Mouse (Mus musculus): ENCODE measurements around the gene Ttll5. TPM values are rescaled to one million over a fixed set of nuclear protein-coding genes. Genes with fewer than 3 reads are reported as not detected.

Gene Ttll5
- polyA plus RNA-seq, 1 experiment from 2014 or later, result 17.2 TPM

DNA sequence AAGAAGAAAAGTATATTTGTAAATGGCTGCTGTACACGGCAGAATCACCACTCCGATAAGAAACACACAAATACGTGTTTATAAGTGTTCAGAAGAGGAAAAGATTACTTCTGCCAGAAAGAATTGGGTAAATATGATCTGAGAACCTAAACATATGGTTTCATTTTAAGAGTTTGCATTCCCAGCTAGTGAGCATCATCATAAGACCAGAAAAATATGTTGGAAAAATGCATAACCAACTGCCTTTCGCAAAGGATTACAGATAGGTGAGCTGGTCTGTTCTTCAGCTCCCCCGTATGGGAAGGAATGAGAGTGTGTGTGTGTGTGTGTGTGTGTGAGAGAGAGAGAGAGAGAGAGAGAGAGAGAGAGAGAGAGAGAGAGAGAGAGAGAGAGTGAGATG is 186.2 kb downstream of the Ttll5 start:
- Histone ChIP-seq H3K9me3 (replicated peaks) (no peaks in the 10 kb centered on the region), H3K4me1 (peaks cover 6% of the 10 kb centered on the region), H3K27ac (replicated peaks) (no peak overlapping the region), H3K27me3 (ENCODE audit: low read depth, poor library complexity, severe bottlenecking) (no peaks in the 10 kb centered on the region), H3K36me3 (0 out of 2 replicates have a peak, but pooled peaks cover 13% of the 10 kb centered on the region), H3K4me3 (no peak overlapping the region)
- DNase-seq (ENCODE audit: low spot score), result no peak
- WGBS, result 91% methylated on average over 5 of the region's 5 CpGs

DNA sequence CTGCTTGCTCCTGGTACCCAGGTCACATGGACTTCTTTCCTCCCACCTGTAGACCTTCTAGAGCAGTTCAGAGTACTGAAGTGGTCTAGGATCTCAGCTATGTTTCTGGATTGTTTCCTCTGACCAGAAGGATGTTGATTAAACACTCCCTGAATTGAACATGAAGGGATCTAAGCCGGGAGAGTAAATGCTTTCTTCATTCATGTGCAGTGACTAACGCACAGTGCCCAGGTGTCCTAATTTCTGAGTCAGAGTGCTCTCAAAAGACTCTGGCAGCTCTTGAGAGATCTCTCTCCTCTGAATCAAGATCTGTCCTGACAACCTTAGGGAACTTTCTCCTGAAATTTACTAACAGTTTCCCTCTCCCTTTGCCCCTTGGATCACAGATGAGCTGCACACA is 187.7 kb downstream of the Ttll5 start:
- no peaks in the 10 kb centered on the region for H3K9me3 ChIP-seq (replicated peaks)
- WGBS, result 89% methylated on average over 2 of the region's 2 CpGs

GRCm38 (mm10) chr12:86014174-86014573 is 189.7 kb downstream of the Ttll5 start:
- no peak for DNase-seq (ENCODE audit: low spot score)
- no peaks in the 10 kb centered on the region for H3K27me3 ChIP-seq (ENCODE audit: low read depth, poor library complexity, severe bottlenecking)
- no peak overlapping the region for H3K27ac ChIP-seq (replicated peaks)
- no peaks in the 10 kb centered on the region for H3K4me1 ChIP-seq
- H3K36me3 ChIP-seq, result 0 out of 2 replicates have a peak, but pooled peaks cover 13% of the 10 kb centered on the region
- H3K4me3 ChIP-seq, result no peak overlapping the region
- H3K9me3 ChIP-seq (replicated peaks), result no peaks in the 10 kb centered on the region
- 89% methylated on average over 2 of the region's 2 CpGs for WGBS

More for the DNA sequence above, 187.7 kb downstream of the Ttll5 start:
- peaks cover 6% of the 10 kb centered on the region for H3K4me1 ChIP-seq
- no peak overlapping the region for H3K27ac ChIP-seq (replicated peaks)
- 0 out of 2 replicates have a peak, but pooled peaks cover 13% of the 10 kb centered on the region for H3K36me3 ChIP-seq
- H3K4me3 ChIP-seq, result no peak overlapping the region
- no peaks in the 10 kb centered on the region for H3K27me3 ChIP-seq (ENCODE audit: low read depth, poor library complexity, severe bottlenecking)
- no peak for DNase-seq (ENCODE audit: low spot score)

- H3K36me3 ChIP-seq, result 0 out of 2 replicates have a peak, but pooled peaks cover 13% of the 10 kb centered on the region
- H3K27ac ChIP-seq (replicated peaks), result no peak overlapping the region
- DNase-seq (ENCODE audit: low spot score), result no peak
- H3K4me3 ChIP-seq, result no peak overlapping the region
- no peaks in the 10 kb centered on the region for H3K4me1 ChIP-seq
- 88% methylated on average over 3 of the region's 3 CpGs for WGBS
- H3K9me3 ChIP-seq (replicated peaks), result no peaks in the 10 kb centered on the region
- H3K27me3 ChIP-seq (ENCODE audit: low read depth, poor library complexity, severe bottlenecking), result no peaks in the 10 kb centered on the region
These were observed 190.2 kb downstream of the Ttll5 start for GRCm38 (mm10) chr12:86014621-86015020.

DNA sequence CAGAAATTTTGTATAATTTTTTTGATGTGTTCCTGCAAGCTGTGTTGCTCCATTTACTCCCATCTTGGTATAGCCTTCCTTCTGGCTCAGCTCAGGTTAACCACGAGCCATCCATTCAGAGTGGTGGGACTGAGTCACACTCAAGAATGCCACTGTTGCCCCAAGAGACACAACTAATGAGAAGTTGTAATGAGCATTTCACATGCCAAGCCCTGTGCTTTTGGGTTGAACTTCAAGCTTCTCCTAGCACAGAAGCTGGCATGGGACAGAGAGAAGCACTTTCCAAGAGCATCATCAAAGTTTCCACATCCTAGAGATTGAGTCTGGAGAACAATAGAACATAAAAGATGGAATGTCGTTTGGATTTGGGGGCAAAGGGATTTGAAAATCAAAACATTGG is 190.7 kb downstream of the Ttll5 start:
- Histone ChIP-seq H3K4me3 (no peak overlapping the region), H3K36me3 (0 out of 2 replicates have a peak, but pooled peaks cover 13% of the 10 kb centered on the region), H3K9me3 (replicated peaks) (no peaks in the 10 kb centered on the region), H3K4me1 (no peaks in the 10 kb centered on the region), H3K27me3 (ENCODE audit: low read depth, poor library complexity, severe bottlenecking) (no peaks in the 10 kb centered on the region), H3K27ac (replicated peaks) (no peak overlapping the region)
- 84% methylated on average over 2 of the region's 2 CpGs for WGBS
- DNase-seq (ENCODE audit: low spot score), result no peak

DNA sequence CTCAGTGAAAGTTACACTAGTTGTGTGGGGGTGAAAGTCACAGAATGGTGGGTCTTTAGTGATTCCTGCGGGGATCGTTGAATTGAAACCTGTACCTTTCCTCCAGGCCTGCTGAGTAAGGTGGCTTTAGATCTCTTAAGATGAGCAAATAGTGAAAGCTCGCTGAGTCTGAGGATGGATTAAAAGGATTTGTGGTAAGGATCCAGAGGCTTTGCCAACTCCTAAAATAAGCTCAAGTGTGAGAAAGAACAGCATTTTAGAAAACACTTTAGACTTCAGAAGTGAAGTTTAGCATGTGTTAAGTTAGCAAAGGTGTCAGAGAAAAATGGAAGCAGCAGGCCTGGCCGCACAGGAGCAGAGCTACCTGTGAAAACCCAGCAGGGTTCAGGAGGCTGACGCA is 192.9 kb downstream of the Ttll5 start:
- Histone ChIP-seq H3K9me3 (replicated peaks) (no peaks in the 10 kb centered on the region), H3K36me3 (0 out of 2 replicates have a peak, but pooled peaks cover 13% of the 10 kb centered on the region), H3K4me1 (no peaks in the 10 kb centered on the region), H3K27ac (replicated peaks) (no peak overlapping the region), H3K4me3 (no peak overlapping the region), H3K27me3 (ENCODE audit: low read depth, poor library complexity, severe bottlenecking) (no peaks in the 10 kb centered on the region)
- 63% methylated on average over 5 of the region's 5 CpGs for WGBS
- no peak for DNase-seq (ENCODE audit: low spot score)

- no peaks in the 10 kb centered on the region for H3K36me3 ChIP-seq
- H3K4me1 ChIP-seq, result no peaks in the 10 kb centered on the region
- no peak overlapping the region for H3K4me3 ChIP-seq
- 84% methylated on average over 6 of the region's 6 CpGs for WGBS
- no peak overlapping the region for H3K27ac ChIP-seq (replicated peaks)
- no peak for DNase-seq (ENCODE audit: low spot score)
- H3K27me3 ChIP-seq (ENCODE audit: low read depth, poor library complexity, severe bottlenecking), result no peaks in the 10 kb centered on the region
- no peaks in the 10 kb centered on the region for H3K9me3 ChIP-seq (replicated peaks)
These were observed 197.1 kb downstream of the Ttll5 start for GRCm38 (mm10) chr12:86021583-86021982.

DNA sequence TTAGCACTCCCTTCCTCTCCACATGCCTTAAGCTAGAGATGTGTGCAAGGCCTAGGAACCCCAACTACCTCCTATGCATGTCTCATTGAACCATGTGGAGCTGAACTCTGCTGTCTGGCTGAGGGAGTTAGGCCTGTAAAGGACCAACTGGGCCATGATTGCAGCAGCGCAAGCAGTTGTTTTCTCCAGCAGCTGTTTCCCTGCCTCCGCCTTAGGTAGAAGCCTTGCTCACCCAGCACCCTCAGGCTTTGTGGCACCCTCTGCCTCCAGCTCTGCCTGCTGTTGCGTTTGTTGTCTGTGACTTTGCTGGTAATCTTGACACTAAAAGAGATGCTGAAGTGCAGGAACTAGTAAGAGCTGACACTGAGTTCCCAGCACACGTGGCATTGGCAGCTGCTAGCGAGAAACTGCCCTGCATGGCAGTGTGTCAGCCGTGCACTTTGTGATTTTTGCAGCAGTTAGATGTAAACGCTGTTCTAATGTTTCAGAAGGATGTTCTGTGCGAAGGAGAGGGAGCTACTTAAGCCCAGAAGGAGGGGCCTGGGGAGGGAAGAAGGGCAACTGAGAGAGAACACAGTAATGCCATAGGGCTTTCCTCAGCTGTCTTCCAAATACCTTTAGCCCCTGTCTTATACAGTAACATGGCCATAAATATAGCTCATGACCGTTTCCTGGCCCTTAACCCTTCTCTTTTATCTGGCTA is 198.0 kb downstream of the Ttll5 start:
- H3K27me3 ChIP-seq (ENCODE audit: low read depth, poor library complexity, severe bottlenecking), result no peaks in the 10 kb centered on the region
- no peaks in the 10 kb centered on the region for H3K9me3 ChIP-seq (replicated peaks)
- WGBS, result 85% methylated on average over 9 of the region's 9 CpGs
- H3K27ac ChIP-seq (replicated peaks), result no peak overlapping the region
- no peak for DNase-seq (ENCODE audit: low spot score)
- H3K4me1 ChIP-seq, result no peaks in the 10 kb centered on the region
- H3K36me3 ChIP-seq, result no peaks in the 10 kb centered on the region
- H3K4me3 ChIP-seq, result no peak overlapping the region

DNA sequence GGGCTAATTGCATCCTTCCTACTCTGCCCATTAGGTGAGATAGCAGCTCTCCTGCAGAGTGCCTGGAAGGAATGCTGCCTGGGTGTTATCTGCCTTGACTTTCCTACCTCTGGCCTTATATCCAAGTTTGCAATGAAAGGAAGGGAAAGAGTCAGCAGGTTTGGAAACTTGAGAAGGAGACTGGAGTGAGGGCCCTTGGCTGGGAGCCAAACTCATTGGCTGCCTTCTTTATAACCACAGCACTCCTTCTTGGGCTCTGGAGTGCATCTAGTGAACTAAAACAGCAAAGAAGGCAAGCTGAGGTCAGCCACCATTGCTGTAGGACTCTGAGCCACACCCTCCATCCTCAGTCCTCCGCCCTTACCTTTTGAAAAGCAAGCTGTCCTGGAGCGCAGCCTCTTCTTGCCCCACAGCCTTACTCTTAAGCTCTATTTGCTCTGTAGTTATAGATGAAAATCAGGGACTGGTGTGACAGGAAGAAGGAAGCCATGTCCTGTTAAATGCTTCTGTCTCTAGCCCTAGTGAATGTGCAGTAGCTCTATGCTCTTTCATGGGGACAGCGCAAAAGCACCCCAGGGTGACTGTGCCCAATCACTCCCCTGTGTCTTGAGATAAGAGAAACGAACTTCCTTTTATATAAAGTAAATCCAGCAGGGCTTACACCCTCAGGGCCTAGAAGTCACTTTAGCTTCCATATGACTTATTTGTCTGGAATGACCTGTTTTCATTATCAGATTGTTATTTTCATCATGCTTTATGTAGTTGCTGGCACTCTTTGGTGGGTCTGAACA is 198.8 kb downstream of the Ttll5 start:
- no peak overlapping the region for H3K4me3 ChIP-seq
- no peaks in the 10 kb centered on the region for H3K4me1 ChIP-seq
- no peak for DNase-seq (ENCODE audit: low spot score)
- no peak overlapping the region for H3K27ac ChIP-seq (replicated peaks)
- no peaks in the 10 kb centered on the region for H3K36me3 ChIP-seq
- WGBS, result 84% methylated on average over 4 of the region's 4 CpGs
- H3K9me3 ChIP-seq (replicated peaks), result no peaks in the 10 kb centered on the region
- no peaks in the 10 kb centered on the region for H3K27me3 ChIP-seq (ENCODE audit: low read depth, poor library complexity, severe bottlenecking)

GRCm38 (mm10) chr12:86024426-86024825 is 200.0 kb downstream of the Ttll5 start:
- Histone ChIP-seq H3K27me3 (ENCODE audit: low read depth, poor library complexity, severe bottlenecking) (no peaks in the 10 kb centered on the region), H3K4me1 (no peaks in the 10 kb centered on the region)
- DNase-seq (ENCODE audit: low spot score), result peak; percentile 24

GRCm38 (mm10) chr12:86025480-86025879 is 201.0 kb downstream of the Ttll5 start:
- no peak overlapping the region for H3K4me3 ChIP-seq
- DNase-seq (ENCODE audit: low spot score), result no peak
- no peaks in the 10 kb centered on the region for H3K4me1 ChIP-seq
- WGBS, result 89% methylated on average over 6 of the region's 6 CpGs
- H3K27ac ChIP-seq (replicated peaks), result no peak overlapping the region
- H3K9me3 ChIP-seq (replicated peaks), result no peaks in the 10 kb centered on the region
- no peaks in the 10 kb centered on the region for H3K36me3 ChIP-seq
- H3K27me3 ChIP-seq (ENCODE audit: low read depth, poor library complexity, severe bottlenecking), result no peaks in the 10 kb centered on the region

More at GRCm38 (mm10) chr12:86024426-86024825, 200.0 kb downstream of the Ttll5 start:
- WGBS, result 63% methylated on average over 4 of the region's 4 CpGs
- Histone ChIP-seq H3K36me3 (no peaks in the 10 kb centered on the region), H3K4me3 (no peak overlapping the region), H3K9me3 (replicated peaks) (no peaks in the 10 kb centered on the region), H3K27ac (replicated peaks) (no peak overlapping the region)

DNA sequence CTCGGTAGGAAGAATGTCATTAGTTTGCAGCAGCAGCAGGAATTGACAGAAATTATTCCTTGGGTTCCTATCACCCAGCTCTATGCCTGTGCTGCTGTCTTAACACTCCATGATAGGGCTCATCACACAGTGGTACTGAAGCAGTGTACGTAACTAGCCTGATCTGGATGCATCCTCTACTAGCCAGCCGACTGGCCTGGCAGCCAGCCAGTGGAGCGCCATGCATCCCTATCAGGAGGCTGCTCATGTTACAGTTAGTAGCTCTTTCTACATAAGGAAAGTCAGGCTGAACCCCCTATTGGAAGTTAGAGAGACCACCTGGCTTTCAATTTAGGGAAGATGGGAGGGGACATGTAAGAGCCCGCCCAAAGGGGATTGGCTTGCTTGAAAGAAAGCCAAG is 202.5 kb downstream of the Ttll5 start:
- WGBS, result 80% methylated on average over 5 of the region's 5 CpGs
- no peak for DNase-seq (ENCODE audit: low spot score)
- Histone ChIP-seq H3K4me1 (no peaks in the 10 kb centered on the region), H3K27me3 (ENCODE audit: low read depth, poor library complexity, severe bottlenecking) (no peaks in the 10 kb centered on the region), H3K4me3 (no peak overlapping the region), H3K9me3 (replicated peaks) (no peaks in the 10 kb centered on the region), H3K36me3 (no peaks in the 10 kb centered on the region), H3K27ac (replicated peaks) (no peak overlapping the region)

- Histone ChIP-seq H3K36me3 (no peaks in the 10 kb centered on the region), H3K9me3 (replicated peaks) (no peaks in the 10 kb centered on the region), H3K27ac (replicated peaks) (no peak overlapping the region), H3K27me3 (ENCODE audit: low read depth, poor library complexity, severe bottlenecking) (no peaks in the 10 kb centered on the region), H3K4me3 (no peak overlapping the region), H3K4me1 (0 out of 2 replicates have a peak, but pooled peaks cover 4% of the 10 kb centered on the region)
- WGBS, result 85% methylated on average over 1 of the region's 1 CpGs
- no peak for DNase-seq (ENCODE audit: low spot score)
These were observed 203.3 kb downstream of the Ttll5 start for GRCm38 (mm10) chr12:86027747-86028146.
